Mouse (Mus musculus): ENCODE measurements around the gene Arnt.

- TF ChIP-seq CTCF (IDR thresholded peaks at IDR 0.05; ENCODE audit: extremely low read depth, insufficient read depth, insufficient read length, insufficient replicate concordance) (no peak), POLR2A (IDR thresholded peaks at IDR 0.05; ENCODE audit: low read depth, low read length) (no peak)
Measured at GRCm38 (mm10) chr3:95463852-95464251, 29.7 kb downstream of the Arnt start.

All from spleen, adult 2 months (tissue).